Mouse (Mus musculus) embryonic fibroblast, embryonic 13.5 days (primary cell): ENCODE data around the gene 5730522E02Rik. TPM values are rescaled to one million over a fixed set of nuclear protein-coding genes. Genes with fewer than 3 reads are reported as not detected.

Experiments
- H3K27ac ChIP-seq: 2 replicates; pipeline ENCODE4 v1.5.1; 2012; ENCODE audit warnings: low read length, control low read depth, inconsistent platforms; ENCODE audit not compliant: insufficient read depth
- H3K4me1 ChIP-seq: 2 replicates; pipeline ENCODE4 v1.6.1; 2011; ENCODE audit warnings: low read length; ENCODE audit not compliant: control insufficient read depth, insufficient read depth
- H3K4me3 ChIP-seq: 2 replicates; pipeline ENCODE4 v1.5.1; 2011; ENCODE audit warnings: mild to moderate bottlenecking, control low read depth, low read length; ENCODE audit not compliant: insufficient read depth
- CTCF ChIP-seq: IDR thresholded peaks from 2 replicates; pipeline ENCODE4 v1.5.1; 2011; ENCODE audit warnings: mild to moderate bottlenecking, control low read depth, low read length, moderate library complexity, borderline replicate concordance; ENCODE audit not compliant: insufficient read depth
- POLR2A ChIP-seq: IDR thresholded peaks from 2 replicates; pipeline ENCODE4 v1.6.1; 2011; ENCODE audit warnings: low read depth, mild to moderate bottlenecking, control low read depth, low read length, moderate library complexity
- polyA plus RNA-seq: library from polyadenylated mRNA; stranded (reverse); fragments of >200 nt; gene quantifications from 2 replicates; pipeline ENCODE4 v1.2.4, GENCODE M21; 2011; ENCODE audit warnings: low read depth; ENCODE audit not compliant: missing spikeins, insufficient read length

5730522E02Rik gene
- polyA plus RNA-seq, 1 experiment = not detected

DNA sequence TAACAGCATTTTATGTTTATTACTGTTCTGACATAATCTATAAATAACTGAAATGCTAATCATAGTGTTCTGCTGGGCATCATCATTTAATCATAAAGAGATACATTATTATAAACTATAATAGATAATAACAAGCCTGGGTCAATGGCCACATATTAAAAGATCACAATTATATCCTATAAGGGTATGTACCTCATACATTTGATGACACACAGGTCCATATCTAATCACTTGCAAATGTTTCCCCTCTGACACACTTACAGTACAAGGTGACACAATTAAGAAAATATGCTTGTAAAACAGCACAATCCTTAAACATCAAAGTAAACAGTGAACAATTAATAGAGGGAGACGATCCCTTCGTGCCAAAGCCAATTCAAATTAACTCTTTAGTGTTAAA is 308.2 kb downstream of the 5730522E02Rik start:
- TF ChIP-seq CTCF = no peak
- no peak for TF ChIP-seq POLR2A
- Histone ChIP-seq H3K27ac (no peak overlapping the region), H3K4me1 (no peaks in the 10 kb centered on the region), H3K4me3 (no peak overlapping the region)

DNA sequence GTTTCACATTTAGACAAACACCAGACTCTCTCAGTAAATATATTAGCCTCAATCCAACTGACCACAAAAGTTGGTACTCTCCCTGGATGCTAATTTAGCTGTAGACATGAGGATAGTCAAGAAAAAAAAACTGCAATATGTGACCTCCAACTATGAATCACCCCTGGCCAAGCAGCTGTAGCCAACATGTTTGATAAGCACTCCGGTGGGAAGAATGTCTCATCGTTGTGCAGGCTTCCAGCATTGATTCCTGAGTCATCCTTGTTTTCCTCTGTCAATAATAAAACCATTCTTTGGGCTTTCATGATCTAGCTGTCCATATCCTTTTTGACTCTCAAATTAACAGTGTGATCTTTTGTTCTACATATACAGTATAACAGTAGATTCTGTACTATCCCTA is 308.9 kb downstream of the 5730522E02Rik start:
- TF ChIP-seq POLR2A = no peak
- no peak for TF ChIP-seq CTCF
- no peak overlapping the region for H3K27ac ChIP-seq
- H3K4me1 ChIP-seq = no peaks in the 10 kb centered on the region
- no peak overlapping the region for H3K4me3 ChIP-seq

DNA sequence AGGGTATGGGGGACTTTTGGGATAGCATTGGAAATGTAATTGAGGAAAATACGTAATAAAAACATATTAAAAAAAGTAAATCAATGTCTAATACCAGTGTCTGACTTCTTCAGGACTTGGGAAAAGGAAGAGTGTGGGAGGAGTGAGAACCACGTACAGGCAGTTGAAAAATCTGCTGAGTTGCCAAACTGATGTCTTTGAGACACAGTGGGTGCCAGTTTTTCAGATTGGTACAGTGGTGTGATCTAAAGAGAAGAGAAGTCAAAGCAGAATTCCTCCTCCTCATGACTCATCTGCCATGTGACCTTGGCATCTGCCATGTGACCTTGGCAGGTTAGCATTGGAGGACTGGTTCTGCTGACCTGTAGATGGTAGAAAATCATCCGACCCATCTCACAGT is 316.7 kb downstream of the 5730522E02Rik start:
- TF ChIP-seq POLR2A (no peak), CTCF (no peak)
- Histone ChIP-seq H3K27ac (no peak overlapping the region), H3K4me1 (no peaks in the 10 kb centered on the region), H3K4me3 (no peak overlapping the region)

DNA sequence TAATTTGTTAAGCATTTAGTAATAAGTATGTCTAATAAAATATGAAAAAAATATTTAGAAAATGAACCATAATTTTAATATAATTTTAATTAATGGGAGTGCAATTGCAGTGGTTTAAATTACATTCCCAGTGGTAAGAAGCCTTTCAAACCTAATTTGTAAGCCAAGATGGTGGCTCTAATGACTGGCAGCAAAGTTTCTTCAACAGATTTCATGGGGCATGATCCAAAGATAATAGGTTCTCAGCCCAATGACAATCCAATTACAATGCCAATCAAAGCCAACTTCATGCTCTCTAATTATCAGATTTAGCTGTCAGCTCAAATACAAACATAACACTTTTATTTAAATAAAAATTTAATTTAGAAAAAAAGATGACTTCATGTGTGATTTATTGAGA is 337.6 kb downstream of the 5730522E02Rik start:
- Histone ChIP-seq H3K4me1 (no peaks in the 10 kb centered on the region), H3K4me3 (no peak overlapping the region), H3K27ac (no peak overlapping the region)
- no peak for TF ChIP-seq POLR2A
- no peak for TF ChIP-seq CTCF

DNA sequence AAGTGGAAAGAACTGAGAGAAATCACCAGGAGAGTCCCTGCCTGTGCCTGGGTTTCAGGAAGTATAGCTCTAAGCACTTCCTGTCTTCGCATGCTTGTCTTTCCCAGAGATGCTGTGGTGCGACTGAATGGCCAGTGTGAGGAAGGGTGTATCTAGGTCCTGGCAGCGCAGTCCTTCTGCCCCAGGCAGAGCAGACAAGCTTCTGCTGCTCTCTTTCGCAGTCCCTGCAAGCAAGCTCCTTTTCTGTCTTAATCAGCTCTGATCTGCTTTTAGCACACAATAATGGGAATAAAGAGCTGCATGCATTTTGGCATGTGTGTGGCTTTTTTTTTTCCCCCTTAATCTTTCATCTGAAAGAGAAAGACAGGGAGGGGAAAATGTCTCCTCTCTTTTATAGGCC is 338.2 kb downstream of the 5730522E02Rik start:
- Histone ChIP-seq H3K4me1 (no peaks in the 10 kb centered on the region), H3K4me3 (no peak overlapping the region), H3K27ac (no peak overlapping the region)
- TF ChIP-seq CTCF (no peak), POLR2A (no peak)

DNA sequence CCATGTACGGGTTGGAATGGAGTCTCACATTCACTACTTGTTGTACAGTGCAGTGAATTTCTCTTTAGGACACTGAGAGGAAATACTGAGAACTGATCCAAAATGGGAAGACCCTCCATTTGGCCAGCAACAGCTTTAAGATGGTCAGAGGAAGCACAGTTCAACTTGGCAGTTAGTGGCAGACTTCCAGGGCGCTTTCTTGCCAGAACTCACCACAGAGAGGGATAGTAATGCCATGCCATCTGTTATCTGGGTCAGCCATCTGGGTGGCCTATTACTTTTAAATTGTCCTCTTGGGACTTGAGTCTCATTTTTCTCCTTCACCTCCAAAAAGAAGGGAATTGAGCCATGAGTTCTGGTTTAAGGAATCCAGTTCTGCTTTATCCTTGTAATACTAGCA is 344.3 kb downstream of the 5730522E02Rik start:
- H3K4me1 ChIP-seq = no peaks in the 10 kb centered on the region
- no peak overlapping the region for H3K4me3 ChIP-seq
- TF ChIP-seq CTCF (no peak), POLR2A (no peak)
- H3K27ac ChIP-seq = no peak overlapping the region

DNA sequence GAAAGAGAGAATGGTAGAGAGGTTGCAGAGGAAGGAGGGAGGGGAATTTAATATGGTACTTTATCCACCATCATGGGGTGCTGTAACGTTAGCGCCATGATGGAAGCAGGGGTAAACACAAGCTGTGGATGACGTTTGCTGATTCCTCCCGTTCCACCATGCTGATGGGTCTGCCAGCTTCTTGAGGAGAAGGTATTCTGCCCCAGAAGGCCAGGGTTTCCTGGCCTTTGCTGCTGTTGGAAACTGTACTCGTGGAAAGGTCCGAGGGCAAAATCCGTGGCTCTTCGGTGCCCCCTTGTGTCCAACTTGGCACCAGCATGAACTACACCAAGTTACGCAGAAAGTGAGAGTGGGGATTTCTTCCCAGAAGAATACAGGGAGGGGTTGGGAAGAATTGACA is 347.9 kb downstream of the 5730522E02Rik start:
- Histone ChIP-seq H3K4me3 (no peak overlapping the region), H3K4me1 (no peaks in the 10 kb centered on the region), H3K27ac (no peak overlapping the region)
- TF ChIP-seq POLR2A (no peak), CTCF (peak; percentile 61)

DNA sequence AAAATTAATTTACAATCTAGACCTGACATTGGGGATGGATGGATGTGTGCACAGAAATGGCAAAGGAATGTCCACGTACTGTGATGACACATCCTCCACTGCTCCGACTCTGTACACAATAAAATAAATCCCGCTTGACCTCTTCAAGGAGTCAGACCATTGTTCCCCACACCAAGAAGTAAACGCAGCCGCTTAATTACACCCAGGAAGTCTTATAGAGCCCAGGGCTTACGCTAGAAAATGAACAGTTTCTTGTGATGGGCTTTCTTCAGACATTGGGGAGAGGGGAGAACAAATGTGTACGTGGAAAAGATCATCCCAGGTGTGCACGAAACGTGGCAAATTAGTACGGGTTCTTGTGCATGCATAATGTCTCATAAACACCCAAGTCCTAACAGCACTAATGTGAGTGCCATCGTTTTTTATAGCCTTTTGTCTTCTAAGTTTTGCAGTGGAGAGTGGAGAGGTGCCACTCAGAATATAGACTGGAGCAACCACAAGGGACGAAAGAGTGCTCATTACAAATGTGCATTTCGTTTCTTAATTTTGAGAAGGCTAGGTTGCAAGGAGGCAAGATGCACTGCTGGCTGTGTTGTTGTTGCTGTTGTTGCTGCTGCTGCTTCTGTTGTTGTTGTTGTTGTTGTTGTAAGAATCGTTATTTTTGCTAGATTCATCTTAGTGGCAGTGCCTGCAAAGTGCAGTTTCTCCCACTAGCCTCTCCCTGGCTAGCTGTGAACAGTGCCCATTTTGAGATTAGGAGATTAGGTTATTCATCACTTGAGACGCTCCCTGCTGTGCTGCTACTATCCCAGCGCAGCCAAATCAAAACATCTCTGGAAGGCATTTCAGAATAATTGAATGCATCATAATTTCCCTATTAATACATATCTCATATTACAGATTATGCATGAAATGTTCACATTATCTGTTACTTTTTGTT is 353.7 kb downstream of the 5730522E02Rik start:
- TF ChIP-seq POLR2A (no peak), CTCF (no peak)
- H3K27ac ChIP-seq = no peak overlapping the region
- H3K4me1 ChIP-seq = no peaks in the 10 kb centered on the region
- no peak overlapping the region for H3K4me3 ChIP-seq

DNA sequence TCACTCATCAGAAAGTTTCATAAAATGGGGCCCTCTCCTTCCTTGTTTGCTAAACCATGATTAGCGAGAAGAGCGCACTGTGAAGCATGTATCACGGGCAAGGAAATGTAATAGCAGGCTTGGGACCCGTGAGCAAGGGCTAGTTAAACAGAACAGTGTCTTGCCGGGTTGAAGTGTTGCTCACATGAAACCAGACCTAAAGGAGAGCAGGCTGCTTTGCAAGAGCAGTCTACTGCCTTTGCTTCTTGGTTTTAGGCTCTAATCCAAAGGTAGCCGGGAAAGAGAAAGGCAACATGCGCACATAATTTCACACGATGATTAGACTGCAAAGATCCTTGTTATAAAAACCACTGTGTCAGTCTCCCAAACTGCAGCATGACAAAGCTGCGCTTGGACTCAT is 354.8 kb downstream of the 5730522E02Rik start:
- Histone ChIP-seq H3K4me3 (no peak overlapping the region), H3K27ac (no peak overlapping the region), H3K4me1 (no peaks in the 10 kb centered on the region)
- TF ChIP-seq POLR2A (no peak), CTCF (no peak)

DNA sequence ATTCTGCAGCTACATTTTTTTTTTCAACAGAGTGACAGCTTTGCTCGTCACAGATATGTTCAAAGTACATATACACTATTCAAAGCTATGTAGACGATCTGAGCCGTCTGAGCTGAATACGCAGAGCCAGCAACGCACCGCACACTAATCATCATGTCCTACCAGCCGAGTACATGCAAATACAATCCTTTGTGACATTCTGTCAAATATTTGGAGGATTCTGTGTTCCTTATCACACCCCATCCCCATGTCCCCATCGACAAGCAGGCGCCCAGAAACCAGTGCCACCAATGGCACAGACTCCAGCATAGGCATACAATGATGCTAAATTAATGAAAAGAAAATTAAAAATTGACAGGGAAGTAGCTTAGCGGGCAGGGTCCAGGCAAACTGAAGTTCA is 356.3 kb downstream of the 5730522E02Rik start:
- no peak for TF ChIP-seq POLR2A
- no peak for TF ChIP-seq CTCF

DNA sequence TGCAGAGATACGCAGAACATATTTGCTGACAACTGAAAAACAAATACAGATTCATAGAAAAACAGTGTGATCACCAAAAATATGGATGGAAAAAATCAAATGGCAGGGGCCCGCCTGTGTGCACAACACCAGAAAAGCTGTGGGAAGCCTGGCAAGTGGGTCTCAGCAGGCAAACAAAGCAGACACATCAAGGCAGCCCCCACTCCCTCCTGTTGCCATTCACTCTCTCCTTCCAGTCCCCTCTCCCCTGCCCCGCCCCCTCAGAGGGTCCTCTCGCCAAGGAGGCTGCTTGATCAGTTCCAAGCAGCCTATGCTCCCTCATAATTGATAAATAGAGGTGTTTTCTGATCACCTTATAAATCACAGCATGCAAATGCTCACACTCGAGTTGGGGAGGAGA is 357.5 kb downstream of the 5730522E02Rik start:
- no peak overlapping the region for H3K27ac ChIP-seq
- TF ChIP-seq CTCF = no peak
- no peak for TF ChIP-seq POLR2A
- no peaks in the 10 kb centered on the region for H3K4me1 ChIP-seq
- H3K4me3 ChIP-seq = no peak overlapping the region

More for the DNA sequence above, 356.3 kb downstream of the 5730522E02Rik start:
- H3K4me3 ChIP-seq = no peak overlapping the region
- H3K4me1 ChIP-seq = no peaks in the 10 kb centered on the region
- no peak overlapping the region for H3K27ac ChIP-seq
